Mouse (Mus musculus) gastrocnemius, adult 18-20 months (tissue): ENCODE data around the gene Fiz1. TPM values are rescaled to one million over a fixed set of nuclear protein-coding genes. Genes with fewer than 3 reads are reported as not detected.

Source experiments
- DNase-seq: peaks from one replicate; pipeline ENCODE4 v3.0.0; 2021; ENCODE audit warnings: low spot score
- long read RNA-seq, 2 experiments: library from polyadenylated mRNA; stranded (forward); transcript quantifications; one replicate each; pipeline ENCODE4 v2.0.0; 2021
- total RNA-seq, 2 experiments: library from RNA; stranded (reverse); gene quantifications; 2 replicates each; pipeline ENCODE4 v1.2.3; 2021

The Fiz1 gene
- 10 to 100 TPM; 19.0 to 24.4 TPM for total RNA-seq
- long read RNA-seq, experiment 1, transcript Fiz1-201 (3 exons, 2,546 nt) = major isoform, 14 of 18 reads
- long read RNA-seq, experiment 1, partial matches to known transcripts = 1 of 18 reads
- long read RNA-seq, experiment 1, other reads (novel, unspliced or antisense) = 1 of 18 reads
- long read RNA-seq, experiment 2, transcript Fiz1-201 (3 exons, 2,546 nt) = major isoform, 20 of 25 reads
- long read RNA-seq, experiment 2, partial matches to known transcripts = 0 of 25 reads
- long read RNA-seq, experiment 2, other reads (novel, unspliced or antisense) = 3 of 25 reads

DNA sequence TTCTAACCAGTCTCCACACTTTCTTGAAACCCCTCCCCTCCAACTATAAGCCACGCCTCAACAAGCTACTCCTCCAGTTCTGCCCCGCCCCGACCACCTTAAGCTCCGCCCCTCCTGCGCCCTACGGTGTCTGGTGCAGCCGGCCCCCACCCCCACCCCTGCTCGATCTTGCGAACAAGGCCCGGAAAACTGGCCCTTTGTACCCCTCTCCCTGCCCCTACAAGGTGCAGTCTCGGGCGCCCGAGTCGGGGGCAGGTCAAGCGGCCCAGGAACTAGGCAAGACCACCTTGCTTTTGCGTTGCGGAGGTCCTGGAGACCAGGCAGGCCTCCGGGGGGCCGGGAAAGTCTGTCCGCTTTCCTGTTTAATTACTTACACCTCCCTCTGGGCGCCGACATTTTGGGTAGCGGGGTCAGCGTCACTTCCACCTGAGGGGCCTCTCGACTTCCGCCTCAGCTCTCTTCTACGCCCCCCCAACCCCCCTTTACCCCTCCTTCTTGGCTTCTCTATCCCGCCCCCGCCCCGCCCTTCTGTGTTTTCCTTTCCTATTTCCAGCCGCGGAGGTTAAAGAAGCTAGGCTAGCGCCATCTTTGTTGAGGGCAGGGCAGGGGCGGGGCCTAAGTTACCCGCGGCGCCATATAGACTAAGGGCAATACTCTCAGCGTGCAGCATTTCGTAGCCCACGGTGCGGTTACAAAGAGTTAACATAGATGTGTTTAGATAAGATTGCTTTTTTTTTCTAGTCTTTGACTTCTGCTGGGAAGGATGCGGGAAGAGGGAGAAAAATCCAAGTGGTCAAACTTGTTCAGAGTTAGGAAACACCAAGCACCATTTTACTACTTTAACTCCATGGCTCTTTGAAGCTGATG, at the start of gene Fiz1, which contains the start of gene Zfp524:
TSS of gene Fiz1 (minus strand) at position 447 of the 867 bp plus-strand sequence.
TSS of gene Zfp524 (plus strand) at position 165 of the 867 bp plus-strand sequence.
- DNase-seq = peak; percentile 97

DNA sequence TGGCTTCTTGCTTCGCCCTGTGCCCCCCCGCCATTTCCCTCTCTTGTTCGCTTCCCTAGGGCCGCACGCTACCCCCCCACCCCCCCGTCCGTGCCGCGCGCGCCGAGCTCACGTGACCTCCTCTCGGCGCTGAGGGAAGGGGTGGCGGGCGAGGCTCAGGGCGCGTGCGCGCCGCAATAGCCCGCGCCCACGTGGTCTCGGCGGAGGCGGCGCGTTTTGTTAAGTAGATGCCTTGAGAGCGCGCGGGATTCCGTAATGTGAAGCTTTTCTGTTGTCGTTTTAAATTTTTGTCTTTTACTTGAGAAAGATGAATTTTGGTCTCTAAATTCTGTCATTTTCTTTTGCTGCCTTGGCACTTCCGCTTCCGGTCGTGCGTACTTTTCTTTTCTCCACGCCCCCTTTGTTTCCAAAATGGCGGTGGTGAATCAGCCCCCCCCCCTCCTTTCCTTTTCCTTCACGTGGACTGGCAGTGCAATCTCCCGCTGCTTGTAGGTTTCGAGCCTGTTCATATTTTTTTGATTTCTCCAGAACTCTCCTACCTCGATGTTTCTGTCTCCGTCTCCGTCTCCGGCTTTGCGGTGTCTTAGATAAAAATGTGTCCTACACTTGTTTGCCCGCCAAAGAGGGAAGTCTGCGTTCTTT, 48.0 kb upstream of the Fiz1 start:
- DNase-seq = peak; percentile 66

DNA sequence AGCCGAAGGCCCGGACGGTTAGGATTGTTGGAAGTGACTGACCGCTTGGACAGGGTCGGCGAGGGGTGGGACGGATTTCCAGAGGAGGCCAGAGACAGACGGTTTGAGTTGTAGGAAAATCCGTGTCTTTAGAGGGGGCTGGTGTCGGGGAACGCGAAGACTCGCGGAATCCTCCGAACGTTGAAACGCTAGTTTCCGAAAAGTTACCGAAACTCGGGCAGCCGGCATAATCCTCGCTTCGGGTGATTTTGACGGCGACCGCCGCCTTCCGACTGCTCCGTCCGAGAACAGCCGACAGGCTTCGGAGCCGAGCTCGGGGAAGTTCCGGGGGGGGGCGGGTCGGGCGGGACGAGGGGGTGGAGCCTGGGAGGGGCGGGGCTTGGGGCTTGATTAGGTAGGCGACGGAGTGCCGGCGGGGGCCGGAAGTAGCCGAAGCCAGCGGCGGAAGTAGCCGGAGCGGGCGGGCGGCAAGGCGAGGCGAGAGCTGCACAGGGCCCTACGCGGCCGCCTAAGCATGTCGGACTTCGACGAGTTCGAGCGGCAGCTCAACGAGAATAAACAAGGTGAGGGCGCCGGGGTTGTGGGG, 47.4 kb upstream of the Fiz1 start, which contains the start of gene U2af2:
TSS of gene U2af2 (plus strand) at position 370 of the 586 bp plus-strand sequence.
- DNase-seq = peak; percentile 92

DNA sequence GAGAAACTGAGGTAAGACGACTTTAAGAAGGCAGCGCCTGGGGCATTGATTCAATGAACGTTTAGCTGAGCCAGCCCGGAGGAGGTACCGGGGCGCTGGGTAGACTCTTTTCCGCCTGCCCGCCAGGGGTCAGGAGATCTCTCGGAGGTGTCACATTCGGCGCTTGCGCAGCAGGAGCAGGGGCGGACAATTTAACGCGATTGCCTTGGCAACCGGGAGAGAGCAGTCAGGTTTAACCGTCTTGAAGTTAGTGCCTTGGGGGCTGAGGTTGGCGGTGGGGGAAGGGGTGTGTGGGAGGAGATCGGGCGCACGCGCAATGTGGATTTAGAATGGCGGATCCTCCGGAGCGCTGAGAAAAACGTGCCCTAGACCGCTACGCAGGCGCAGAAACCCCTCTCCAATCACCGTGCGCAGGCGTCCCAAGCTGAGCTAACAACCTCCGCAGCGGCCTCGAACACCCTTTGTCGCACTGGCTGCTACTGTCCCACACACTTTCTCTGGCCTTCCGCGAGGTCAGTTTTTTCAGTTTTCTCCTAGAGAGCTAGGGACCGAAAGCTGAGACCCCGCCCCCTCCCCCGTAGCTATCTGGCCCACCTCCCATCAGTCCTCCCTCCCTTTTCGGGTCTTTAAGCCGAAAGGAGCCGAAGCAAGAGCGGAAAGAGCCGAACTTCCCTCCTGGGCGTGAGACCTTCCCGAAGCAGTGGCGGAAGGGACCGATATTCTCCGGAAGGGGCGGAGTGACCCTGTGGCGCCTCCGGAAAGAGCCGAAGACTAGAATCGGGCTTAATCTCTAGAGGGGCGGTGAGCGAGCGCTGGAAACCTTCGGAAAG, 46.7 kb upstream of the Fiz1 start:
- peak; percentile 99 for DNase-seq

DNA sequence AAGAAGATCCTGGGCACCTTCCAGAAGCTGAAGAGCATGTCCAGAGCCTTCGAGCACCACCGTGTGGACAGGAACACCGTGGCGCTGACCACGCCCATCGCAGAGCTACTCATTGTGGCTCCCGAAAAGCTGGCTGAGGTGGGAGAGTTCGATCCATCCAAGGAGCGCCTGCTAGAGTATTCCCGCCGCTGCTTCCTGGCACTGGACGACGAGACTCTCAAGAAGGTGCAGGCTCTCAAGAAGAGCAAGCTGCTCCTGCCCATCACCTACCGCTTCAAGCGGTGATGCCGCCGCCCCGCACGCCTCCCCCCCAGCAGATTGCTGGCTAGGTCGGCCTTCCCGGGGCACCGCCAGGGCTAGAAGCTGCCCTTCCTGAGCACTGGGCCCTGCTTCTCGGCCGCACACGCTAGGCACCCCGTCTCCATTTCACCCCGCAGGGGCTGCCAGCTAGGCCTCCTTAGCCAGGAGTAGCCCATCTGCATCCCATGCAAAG, 45.8 kb upstream of the Fiz1 start:
- DNase-seq = peak; percentile 78

DNA sequence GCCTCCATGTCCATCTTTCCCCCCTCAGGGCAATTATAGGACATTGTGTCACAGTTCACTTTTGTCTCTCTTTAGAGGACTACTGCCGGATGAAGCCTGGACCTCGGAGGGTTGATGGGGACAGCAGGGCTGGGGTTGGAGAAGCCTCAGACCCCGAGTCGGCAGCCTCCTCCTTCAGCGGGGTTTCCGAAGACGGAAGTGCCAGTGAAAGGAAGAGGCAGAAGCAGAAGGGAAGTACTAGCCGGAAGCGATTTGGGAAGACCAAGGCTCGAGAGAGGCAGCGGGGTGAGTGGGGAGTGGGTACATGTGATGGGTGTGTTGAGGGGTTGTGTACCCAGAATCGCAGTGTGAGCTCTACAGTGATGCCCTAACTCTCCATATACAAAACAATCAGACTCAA, 44.9 kb upstream of the Fiz1 start:
- DNase-seq = no peak

DNA sequence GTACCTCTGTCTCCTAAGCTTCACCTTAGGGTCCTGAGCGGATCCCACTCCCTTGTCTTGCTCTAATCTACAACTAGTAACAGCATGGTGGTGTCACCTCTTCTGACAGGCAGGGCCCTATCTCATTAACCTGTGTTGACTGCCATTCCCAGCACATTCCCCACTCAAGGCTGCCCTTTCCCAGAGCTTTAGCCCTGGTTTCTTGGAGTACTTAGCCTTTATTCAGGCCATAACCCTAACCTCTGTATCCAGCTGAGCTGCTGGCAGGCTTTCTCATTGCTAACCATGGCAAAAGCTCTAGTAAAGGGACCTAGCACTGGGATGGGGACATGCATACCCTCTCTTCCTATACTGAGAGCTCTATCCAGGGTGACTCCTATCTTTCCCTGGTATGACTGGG, 44.1 kb upstream of the Fiz1 start:
- no peak for DNase-seq

DNA sequence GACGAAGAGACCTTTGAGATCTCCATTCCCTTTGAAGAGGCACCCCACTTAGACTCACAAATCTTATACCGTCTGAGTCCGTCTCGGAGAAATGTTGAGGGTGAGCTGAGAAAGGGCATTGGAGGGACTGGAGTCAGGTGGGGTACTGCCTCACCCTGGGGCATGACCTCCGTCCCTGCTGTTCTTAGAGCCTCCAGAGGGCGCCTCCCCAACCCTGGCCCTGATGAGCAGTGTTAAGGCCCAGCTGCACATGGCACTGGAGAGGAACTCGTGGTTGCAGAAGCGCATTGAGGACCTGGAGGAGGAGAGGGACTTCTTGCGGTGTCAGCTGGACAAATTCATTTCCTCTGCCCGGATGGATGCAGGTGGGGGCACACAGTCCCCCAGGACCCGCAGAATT, 43.3 kb upstream of the Fiz1 start:
- no peak for DNase-seq

DNA sequence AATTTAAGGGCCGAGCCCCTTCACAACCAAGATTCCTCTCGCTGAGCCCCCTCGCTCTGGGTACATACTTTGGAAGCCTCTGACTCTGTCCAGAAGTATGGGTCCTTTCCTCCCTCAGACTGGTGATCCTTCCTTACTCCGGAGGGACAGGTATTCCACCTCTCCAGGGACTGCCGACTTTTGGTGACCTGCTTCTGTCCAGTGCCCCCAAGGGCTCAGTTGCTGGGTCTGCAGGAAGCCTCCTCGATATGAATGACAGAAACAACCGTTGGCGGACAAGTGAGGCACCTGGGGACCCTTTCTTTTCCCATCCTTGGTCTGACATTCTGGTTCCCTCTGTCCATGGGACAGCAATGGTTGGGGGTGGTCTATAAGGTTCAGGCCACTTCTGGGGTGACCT, 42.9 kb upstream of the Fiz1 start:
- DNase-seq = no peak

DNA sequence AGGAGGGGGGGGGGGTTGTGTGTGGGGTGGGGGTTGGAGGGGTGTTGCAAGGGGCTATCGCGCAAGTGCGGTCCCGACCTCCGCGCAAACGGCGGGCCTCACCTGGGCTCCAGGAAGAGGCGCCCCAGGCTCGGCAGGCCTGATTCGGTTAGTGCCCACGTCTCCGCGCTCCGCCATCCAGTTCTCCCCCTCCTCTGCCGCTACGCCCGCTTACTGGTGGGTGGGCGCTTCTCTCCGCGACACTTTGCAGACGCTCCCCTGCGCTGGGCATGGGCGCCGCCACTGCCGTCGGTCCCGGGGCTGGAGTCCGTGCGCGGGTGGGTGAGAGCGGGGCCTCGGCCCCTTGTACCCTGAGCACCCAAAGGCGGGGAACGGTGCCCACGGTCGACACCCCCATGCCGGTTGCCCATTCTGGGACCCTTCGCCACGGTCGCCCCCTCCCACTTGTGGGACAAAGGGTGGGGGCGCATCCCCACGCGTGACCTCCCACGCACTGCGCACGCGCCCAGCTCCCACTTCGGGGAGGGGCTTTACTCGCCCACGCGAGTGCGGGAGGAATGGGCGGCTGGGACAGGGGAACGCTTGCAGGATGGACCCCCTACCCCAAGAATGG, 42.3 kb upstream of the Fiz1 start:
- DNase-seq = no peak

DNA sequence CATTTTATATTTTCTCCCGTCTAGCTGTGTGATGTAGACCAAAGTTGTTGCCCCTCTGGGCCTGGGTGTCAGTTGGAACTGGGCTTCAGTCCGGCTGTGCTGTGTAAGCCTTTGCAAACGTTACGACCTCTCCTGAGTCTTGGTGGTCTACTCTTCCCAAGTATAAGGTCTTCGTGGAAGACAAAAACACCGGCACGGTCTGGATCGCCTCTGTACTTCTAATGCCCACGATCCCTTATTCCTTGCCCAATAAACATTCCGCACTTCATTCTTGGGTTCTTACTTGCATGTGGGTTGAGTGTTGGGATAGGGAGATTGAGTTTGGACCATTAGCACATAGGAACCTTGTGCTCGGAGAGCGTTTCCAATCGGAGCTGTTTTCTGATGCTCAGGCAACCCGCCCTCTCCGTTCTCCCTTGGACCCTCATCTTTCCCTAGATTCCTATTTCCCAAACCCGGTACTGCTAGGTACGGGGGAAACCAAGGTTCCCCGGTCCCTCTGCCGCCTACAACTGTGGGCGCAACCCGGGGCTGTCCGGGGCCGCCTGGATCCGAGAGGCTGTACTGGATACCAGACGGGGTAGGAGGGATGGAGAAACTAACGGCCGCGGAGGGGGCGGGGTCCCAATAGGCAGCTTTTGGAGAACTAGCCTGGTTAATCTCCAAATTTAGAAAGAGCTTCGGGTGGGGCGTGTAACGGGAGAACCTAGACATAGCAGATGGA, 39.1 kb upstream of the Fiz1 start:
- no peak for DNase-seq

DNA sequence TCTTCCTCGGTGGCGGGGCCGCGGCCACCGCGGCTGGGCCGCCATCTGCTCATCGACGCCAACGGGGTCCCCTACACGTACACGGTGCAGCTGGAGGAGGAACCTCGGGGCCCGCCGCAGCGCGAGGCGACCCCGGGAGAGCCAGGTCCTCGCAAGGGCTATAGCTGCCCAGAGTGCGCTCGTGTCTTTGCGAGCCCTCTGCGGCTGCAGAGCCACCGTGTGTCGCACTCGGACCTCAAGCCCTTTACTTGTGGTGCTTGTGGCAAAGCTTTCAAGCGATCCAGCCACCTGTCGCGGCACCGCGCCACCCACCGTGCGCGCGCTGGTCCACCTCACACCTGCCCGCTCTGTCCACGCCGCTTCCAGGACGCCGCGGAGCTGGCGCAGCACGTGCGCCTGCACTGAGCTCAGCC, 38.4 kb upstream of the Fiz1 start:
- DNase-seq = no peak

DNA sequence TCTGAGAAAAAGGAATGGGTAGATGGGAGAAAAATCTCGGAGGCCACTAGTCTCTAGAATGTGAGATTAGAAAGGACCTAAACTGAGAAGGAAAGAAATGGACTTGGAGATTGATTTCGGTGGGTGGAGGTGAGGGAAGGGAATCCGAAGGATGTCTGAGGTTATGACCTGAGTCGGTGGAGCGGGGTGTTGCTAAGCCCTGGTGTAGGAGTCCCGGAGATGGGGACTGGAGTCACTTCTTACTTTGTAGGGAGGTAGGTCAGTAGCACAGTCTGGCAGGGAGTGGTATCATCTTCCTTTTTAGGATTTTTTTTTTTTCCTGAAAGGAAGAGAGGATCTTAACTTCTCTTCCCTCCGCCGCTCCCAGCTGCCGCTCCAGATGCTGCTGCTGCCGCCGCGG, 37.9 kb upstream of the Fiz1 start:
- no peak for DNase-seq

DNA sequence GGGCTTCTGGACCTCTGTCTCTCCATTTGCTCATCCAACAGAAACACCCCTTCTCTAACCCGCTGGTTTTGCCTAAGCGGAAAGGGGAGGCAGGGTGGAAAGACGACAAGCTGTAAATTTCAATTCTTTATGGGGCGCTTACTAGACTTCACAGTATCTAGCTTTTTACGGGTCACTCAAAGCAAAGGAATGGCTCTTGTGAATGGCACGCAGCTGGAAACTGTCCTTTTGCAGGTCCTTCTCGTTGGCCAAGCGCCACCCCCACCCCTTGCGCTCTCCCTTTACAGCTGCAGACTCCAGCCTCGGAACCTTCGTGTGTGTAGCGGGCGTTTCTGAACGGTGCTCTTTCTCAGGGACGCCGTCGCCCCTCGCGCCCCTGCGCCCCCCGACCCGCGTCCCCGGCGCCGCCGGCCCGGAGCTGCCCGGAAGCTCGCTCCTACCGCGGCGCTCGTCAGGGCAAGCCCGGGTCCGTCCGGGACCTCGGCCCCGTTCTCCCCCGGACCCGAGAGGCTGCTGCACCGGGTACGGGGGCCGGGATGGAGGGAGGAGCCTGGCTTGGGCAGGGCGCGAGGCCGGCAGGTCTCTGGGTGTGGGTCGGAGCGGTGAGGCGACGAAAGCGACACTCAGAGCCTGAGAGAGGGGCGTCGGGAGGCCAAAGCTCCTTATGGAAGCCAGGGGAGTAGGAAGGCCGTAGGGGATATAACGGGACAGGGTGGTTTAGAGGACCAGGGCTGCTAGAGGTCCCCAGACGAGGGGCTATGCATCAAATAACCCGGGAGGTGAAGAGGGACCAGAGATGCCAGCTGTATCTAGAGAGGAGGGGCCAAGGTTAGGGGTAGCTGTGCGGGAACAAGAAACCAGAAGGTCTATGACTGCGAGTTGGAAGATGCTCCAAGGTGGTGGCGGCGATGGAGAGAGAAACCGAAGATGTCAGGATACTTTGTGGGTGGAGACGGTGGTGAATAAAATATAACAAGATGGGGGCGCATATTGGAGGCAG, 37.0 kb upstream of the Fiz1 start, which contains the start of gene Zfp580:
TSS of gene Zfp580 (plus strand) at position 346 of the 1,000 bp plus-strand sequence.
- DNase-seq = peak; percentile 62

DNA sequence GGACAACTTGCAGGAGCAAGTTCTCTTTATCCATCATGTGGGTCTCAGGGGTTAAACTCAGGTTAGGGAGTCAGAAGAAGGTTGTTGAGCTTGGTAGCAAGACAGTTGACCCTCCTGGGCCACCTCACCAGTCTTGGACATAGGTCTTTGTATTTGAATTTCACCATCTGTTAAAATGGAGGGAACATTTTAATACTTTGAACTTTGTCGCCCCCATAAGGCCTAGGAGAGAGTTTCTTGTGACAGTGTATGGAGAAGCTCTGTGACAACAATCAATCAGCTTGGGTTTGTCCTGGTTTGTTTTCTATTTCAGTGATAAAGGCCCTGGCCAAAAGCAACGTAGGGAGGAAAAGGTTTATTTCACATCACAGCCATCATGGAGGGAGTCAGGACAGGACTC, 32.8 kb upstream of the Fiz1 start:
- peak; percentile 40 for DNase-seq

DNA sequence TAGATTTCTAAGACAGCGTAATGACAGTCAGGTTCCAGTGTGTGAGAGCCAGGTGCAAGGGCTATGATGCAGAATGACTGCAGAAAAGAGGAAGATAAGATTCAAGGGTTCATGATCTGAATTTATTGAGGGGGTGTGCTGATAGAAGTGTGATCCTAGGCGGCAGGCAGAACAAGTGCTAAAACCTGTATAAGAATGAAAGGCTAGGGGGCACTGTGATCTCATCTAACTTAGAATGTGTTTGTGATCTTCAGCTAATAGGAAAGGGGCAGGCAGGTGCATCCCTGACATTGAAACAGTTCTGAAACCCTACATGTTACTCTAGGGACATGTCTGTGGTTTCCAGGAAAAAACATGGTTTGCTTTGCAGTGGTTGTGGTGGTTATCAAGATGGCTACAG, 31.6 kb upstream of the Fiz1 start:
- no peak for DNase-seq

DNA sequence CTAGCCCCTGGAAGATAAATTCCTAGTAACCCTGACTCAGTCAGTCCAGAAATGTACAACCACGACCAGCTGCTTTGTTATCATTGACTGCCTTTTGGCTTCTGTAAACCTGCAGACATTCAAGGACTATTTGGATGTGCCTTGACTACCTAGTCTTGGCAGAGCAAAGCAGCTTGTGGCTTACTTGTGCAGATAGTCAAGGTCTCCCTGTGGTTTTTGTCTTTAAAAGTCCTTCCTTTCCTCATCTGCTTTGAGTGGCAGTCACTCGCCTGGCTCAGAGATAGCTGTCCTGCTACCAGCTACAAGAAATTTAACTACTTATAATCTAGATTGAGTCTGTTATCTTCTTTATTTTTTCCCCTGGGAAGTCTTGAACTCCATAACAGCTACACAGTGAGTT, 30.5 kb upstream of the Fiz1 start:
- no peak for DNase-seq

DNA sequence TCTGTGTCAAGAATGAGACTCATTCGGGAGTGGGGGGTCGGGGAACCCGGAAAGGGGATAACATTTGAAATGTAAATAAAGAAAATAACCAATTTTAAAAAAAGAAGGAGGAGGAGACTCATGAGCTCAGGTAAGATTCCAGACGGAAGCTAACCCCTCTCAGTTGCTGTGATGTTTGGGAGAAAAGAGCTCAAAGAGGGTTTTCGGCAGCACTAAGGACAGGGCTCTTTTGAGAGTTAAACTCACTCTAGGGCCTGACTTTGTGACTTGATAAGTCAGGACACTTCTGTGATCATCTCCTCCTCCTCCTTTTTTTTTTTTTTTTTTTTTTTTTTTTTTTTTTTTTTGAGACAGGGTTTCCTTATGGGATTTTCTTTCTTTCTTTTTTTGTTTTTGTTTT, 24.4 kb upstream of the Fiz1 start:
- DNase-seq = no peak
